Mouse (Mus musculus) neural tube, embryonic 12.5 days (tissue): ENCODE results near the gene Lst1. TPM values are rescaled to one million over a fixed set of nuclear protein-coding genes. Genes with fewer than 3 reads are reported as not detected.

Experiments
- ATAC-seq: fragments of 200-750 bp; cut with Nextera tagmentation; 2 replicates; pipeline ENCODE4 v1.8.0; 2017; ENCODE audit warnings: low read depth, mild to moderate bottlenecking, moderate TSS enrichment, moderate library complexity; ENCODE audit not compliant: low FRiP score
- H3K27ac ChIP-seq: fragments of 300-500 bp; sonication (generic); 2 replicates; pipeline ENCODE4 v1.5.1; 2016
- H3K27me3 ChIP-seq: fragments of 300-500 bp; sonication (generic); replicated peaks from 2 replicates; pipeline ENCODE4 v1.6.1; 2016; ENCODE audit warnings: mild to moderate bottlenecking
- H3K36me3 ChIP-seq: fragments of 300-500 bp; sonication (generic); 2 replicates; pipeline ENCODE4 v1.6.1; 2016; ENCODE audit warnings: mild to moderate bottlenecking
- H3K4me1 ChIP-seq: fragments of 300-500 bp; sonication (generic); 2 replicates; pipeline ENCODE4 v1.6.1; 2016
- H3K4me2 ChIP-seq: fragments of 300-500 bp; sonication (generic); replicated peaks from 2 replicates; pipeline ENCODE4 v1.6.1; 2016; ENCODE audit warnings: mild to moderate bottlenecking
- H3K4me3 ChIP-seq: fragments of 300-500 bp; sonication (generic); 2 replicates; pipeline ENCODE4 v1.5.1; 2016
- H3K9ac ChIP-seq: fragments of 300-500 bp; sonication (generic); 2 replicates; pipeline ENCODE4 v1.6.1; 2016; ENCODE audit warnings: mild to moderate bottlenecking
- H3K9me3 ChIP-seq: fragments of 300-500 bp; sonication (generic); 2 replicates; pipeline ENCODE4 v1.6.1; 2016; ENCODE audit warnings: mild to moderate bottlenecking
- WGBS: fragments of 180-500 bp; shearing (Covaris S2); methylation state at CpG from one replicate; pipeline ENCODE4 v1.1.7; 2016; 5-methylcytosine and 5-hydroxymethylcytosine counted together
- polyA plus RNA-seq: library from polyadenylated mRNA; unstranded; fragments of >200 nt; fragmentation: Nextera tagmentation; extraction: Ambion mirVana; gene quantifications from 2 replicates; pipeline ENCODE4 v1.2.1, GENCODE M21; 2016

The Lst1 gene
- polyA plus RNA-seq, 1 experiment from 2014 or later = 6.8 TPM

DNA sequence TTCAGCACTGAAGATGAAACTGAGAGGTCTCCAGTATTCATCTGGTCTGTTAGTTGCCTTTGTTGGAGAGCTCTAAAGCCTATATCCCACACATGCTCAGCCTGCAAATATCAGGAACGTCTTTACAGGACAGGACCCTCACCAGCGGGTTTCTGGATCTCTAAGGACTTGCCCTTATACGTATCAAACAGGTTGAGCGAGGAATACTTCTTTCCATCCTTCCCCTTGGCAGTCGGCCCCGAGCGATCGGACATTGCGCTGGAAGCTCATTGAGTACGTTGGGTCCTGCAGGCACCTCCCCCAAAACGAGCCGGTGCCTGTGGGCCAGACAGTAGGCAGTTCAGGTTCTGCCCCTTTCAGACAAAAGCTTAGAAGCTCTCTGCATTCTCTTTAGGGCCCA is 25.5 kb downstream of the Lst1 start:
- Histone ChIP-seq H3K4me3 (peak overlapping the region; percentile 99), H3K4me2 (peak overlapping the region; percentile 92), H3K9me3 (no peaks in the 10 kb centered on the region), H3K27ac (no peak overlapping the region), H3K9ac (peak overlapping the region; percentile 100), H3K27me3 (no peaks in the 10 kb centered on the region), H3K36me3 (peaks cover 44% of the 10 kb centered on the region), H3K4me1 (peaks cover 30% of the 10 kb centered on the region)
- ATAC-seq = no peak
- 69% methylated on average over 12 of the region's 12 CpGs for WGBS

- Histone ChIP-seq H3K9ac (peak overlapping the region; percentile 100; the same call in 1 of the 2 replicates), H3K4me2 (peak overlapping the region; percentile 92), H3K36me3 (peaks cover 50% of the 10 kb centered on the region), H3K4me3 (peak overlapping the region; percentile 99), H3K27me3 (no peaks in the 10 kb centered on the region), H3K9me3 (no peaks in the 10 kb centered on the region), H3K4me1 (peaks cover 30% of the 10 kb centered on the region), H3K27ac (no peak overlapping the region)
- WGBS = 84% methylated on average over 14 of the region's 14 CpGs
- ATAC-seq = no peak
Observed at GRCm38 (mm10) chr17:35162121-35162520, 26.1 kb downstream of the Lst1 start.

DNA sequence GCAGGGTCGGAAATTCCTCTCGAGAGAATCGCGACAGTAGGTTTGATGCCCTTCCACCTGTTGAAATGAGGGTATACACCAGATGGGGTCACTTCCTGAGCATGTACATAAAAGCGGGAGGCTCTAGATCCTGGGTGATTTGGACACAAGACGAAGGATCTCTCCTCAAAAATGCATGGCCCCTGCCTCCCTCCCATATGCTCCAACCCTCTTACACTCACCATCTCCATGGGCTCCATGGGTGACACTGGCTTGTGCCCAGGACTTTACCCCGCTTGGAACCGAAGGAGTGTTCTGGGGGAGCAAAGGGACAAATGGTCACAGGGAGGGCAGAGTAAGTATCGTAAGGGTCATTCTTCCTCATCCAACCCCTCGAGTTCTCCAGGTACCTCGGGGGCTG is 26.8 kb downstream of the Lst1 start:
- Histone ChIP-seq H3K4me3 (no peak overlapping the region), H3K27me3 (no peaks in the 10 kb centered on the region), H3K27ac (no peak overlapping the region), H3K4me2 (peak overlapping the region; percentile 92; the same call in 1 of the 2 replicates), H3K9ac (0 out of 2 replicates have a peak overlapping the region, but pooled peaks have one; percentile 100), H3K9me3 (no peaks in the 10 kb centered on the region), H3K4me1 (peaks cover 29% of the 10 kb centered on the region), H3K36me3 (peaks cover 57% of the 10 kb centered on the region)
- 83% methylated on average over 11 of the region's 11 CpGs for WGBS
- no peak for ATAC-seq

DNA sequence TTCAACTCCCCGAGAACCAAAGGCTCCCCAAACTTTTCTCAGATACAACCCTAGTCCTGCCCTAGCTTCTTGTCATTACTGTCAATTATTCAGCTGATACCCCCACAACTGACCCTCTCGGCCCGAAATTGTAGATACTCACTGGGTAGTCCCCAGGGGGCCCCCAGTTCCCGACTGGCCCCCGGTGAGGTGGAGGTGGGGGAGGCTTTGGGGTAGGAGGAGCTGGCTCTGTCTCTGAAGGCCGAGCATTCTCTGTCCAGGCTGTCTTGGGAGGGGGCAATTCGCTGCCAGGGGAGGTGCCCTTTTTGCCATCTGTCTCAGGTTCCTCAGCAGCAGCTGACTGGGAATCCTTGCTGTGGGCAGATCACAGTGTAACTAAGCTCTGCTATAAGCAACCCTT is 28.6 kb downstream of the Lst1 start:
- no peak overlapping the region for H3K4me3 ChIP-seq
- ATAC-seq = no peak
- no peaks in the 10 kb centered on the region for H3K27me3 ChIP-seq
- H3K4me1 ChIP-seq = peaks cover 21% of the 10 kb centered on the region
- peaks cover 75% of the 10 kb centered on the region for H3K36me3 ChIP-seq
- no peak overlapping the region for H3K4me2 ChIP-seq
- WGBS = 88% methylated on average over 7 of the region's 7 CpGs
- no peak overlapping the region for H3K9ac ChIP-seq
- no peaks in the 10 kb centered on the region for H3K9me3 ChIP-seq
- H3K27ac ChIP-seq = no peak overlapping the region

DNA sequence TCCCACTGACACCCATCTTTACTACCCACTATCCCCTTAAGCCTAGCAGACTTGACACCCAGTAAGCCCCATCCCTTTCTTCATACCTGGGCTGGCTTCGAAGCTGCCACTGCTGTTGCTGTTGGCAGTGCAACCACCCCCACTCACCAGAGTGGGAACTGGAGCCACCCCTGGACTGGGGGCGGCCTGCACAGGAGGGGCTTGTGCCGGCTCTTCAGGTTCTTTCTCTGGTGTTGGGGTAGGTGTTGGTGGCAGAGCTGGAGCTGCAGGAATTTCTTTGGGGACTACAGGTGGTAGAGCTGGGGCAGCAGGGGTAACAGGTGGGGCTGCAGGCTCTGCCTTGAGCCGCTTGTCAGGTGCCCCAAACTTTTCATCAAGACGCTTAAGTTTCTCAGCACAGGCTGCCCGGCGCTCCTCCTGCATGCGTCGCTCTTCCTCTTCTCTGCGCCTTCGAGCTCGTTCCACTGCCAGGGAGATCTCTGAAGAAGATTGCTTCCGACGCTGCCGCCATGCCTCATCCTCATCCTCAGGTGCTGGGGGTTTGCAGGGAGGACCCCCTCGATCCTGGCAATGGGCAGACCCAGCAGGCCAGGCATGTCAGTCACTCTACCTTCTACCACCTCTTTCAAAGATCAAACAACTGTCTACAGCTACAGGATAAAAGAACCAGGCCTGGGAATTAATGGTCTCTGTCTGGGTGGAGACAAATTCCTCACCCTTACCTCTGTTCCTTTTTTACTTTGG is 29.2 kb downstream of the Lst1 start:
- no peaks in the 10 kb centered on the region for H3K27me3 ChIP-seq
- H3K4me2 ChIP-seq = no peak overlapping the region
- H3K4me1 ChIP-seq = peaks cover 21% of the 10 kb centered on the region
- peaks cover 81% of the 10 kb centered on the region for H3K36me3 ChIP-seq
- H3K4me3 ChIP-seq = no peak overlapping the region
- 95% methylated on average over 16 of the region's 16 CpGs for WGBS
- H3K9ac ChIP-seq = no peak overlapping the region
- no peak overlapping the region for H3K27ac ChIP-seq
- H3K9me3 ChIP-seq = no peaks in the 10 kb centered on the region
- ATAC-seq = no peak

- H3K4me1 ChIP-seq = peaks cover 13% of the 10 kb centered on the region
- 94% methylated on average over 8 of the region's 8 CpGs for WGBS
- no peak overlapping the region for H3K27ac ChIP-seq
- H3K36me3 ChIP-seq = peaks cover 94% of the 10 kb centered on the region
- H3K27me3 ChIP-seq = no peaks in the 10 kb centered on the region
- ATAC-seq = no peak
- H3K4me3 ChIP-seq = no peak overlapping the region
- no peak overlapping the region for H3K9ac ChIP-seq
- no peaks in the 10 kb centered on the region for H3K9me3 ChIP-seq
- H3K4me2 ChIP-seq = no peak overlapping the region
Observed at GRCm38 (mm10) chr17:35157661-35158175, 30.5 kb downstream of the Lst1 start.

DNA sequence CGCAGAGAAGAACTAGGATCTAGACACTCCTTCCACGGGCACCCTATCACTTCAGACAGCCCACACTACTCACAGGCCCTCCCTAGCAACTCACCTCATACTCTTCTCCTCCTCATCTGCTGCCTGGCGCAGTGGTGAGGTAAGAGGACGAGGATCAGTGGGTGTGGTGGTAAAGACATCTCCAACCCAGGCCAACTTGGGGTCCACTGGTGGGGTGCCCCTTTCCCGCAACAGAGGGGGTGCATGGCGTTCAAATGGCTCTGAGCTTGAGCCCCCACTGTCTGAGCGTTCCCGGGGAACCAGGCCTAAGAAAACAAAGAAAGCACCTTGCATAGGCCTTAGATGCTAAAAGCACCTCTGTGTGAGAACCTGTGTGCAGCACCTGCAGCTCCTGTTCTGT is 31.0 kb downstream of the Lst1 start:
- H3K4me3 ChIP-seq = no peak overlapping the region
- no peaks in the 10 kb centered on the region for H3K27me3 ChIP-seq
- ATAC-seq = no peak
- H3K4me1 ChIP-seq = peaks cover 8% of the 10 kb centered on the region
- no peak overlapping the region for H3K4me2 ChIP-seq
- no peak overlapping the region for H3K27ac ChIP-seq
- H3K9me3 ChIP-seq = no peaks in the 10 kb centered on the region
- peaks cover 99% of the 10 kb centered on the region for H3K36me3 ChIP-seq
- 95% methylated on average over 8 of the region's 8 CpGs for WGBS
- H3K9ac ChIP-seq = no peak overlapping the region

DNA sequence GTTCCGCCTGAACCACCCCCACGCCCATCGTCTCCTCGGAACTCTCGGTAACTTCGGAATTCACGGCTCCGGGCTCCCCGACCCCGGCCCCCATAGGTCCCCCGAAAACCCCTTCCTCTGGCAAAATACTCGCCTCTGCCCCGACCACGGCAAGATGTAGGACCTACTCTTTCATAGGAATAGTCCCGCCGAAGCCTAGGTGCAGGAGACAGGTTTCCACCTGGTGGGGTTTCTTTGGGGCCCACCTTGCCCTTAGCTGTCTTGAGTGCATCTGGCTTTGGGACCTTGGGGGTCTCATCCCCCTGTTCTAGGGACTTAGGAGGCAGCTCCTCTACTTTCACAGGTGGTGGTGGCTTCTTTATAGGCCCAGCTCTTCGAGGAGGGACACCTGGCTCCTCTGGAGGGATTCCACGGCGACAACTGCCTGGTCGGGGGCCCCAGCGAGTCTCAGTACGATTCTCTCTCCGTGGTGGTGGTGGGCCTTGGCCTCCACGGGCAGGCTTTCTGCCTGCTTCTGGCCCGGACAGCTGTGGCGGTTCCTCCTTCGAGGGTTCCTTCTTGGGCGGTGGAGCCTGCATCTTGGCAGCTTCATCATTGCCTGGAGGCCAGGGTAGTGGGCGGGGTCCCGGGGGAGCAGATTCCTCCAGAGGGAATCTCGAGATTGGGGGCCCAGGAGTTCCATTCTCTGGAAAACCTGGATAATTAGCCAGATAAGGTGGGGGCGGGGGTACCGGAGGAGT is 31.6 kb downstream of the Lst1 start:
- 91% methylated on average over 33 of the region's 33 CpGs for WGBS
- 0 out of 2 replicates have a peak, but pooled peaks cover 3% of the 10 kb centered on the region for H3K4me1 ChIP-seq
- H3K27me3 ChIP-seq = no peaks in the 10 kb centered on the region
- H3K9ac ChIP-seq = no peak overlapping the region
- H3K36me3 ChIP-seq = peaks cover 100% of the 10 kb centered on the region
- no peak overlapping the region for H3K4me2 ChIP-seq
- no peaks in the 10 kb centered on the region for H3K9me3 ChIP-seq
- no peak overlapping the region for H3K27ac ChIP-seq
- no peak overlapping the region for H3K4me3 ChIP-seq
- no peak for ATAC-seq

- Histone ChIP-seq H3K4me2 (no peak overlapping the region), H3K4me1 (no peaks in the 10 kb centered on the region), H3K9ac (no peak overlapping the region), H3K9me3 (no peaks in the 10 kb centered on the region), H3K36me3 (peaks cover 98% of the 10 kb centered on the region), H3K27me3 (no peaks in the 10 kb centered on the region), H3K4me3 (no peak overlapping the region), H3K27ac (no peak overlapping the region)
- WGBS = 92% methylated on average over 12 of the region's 12 CpGs
- ATAC-seq = no peak
Observed at GRCm38 (mm10) chr17:35155451-35155850, 32.8 kb downstream of the Lst1 start.

DNA sequence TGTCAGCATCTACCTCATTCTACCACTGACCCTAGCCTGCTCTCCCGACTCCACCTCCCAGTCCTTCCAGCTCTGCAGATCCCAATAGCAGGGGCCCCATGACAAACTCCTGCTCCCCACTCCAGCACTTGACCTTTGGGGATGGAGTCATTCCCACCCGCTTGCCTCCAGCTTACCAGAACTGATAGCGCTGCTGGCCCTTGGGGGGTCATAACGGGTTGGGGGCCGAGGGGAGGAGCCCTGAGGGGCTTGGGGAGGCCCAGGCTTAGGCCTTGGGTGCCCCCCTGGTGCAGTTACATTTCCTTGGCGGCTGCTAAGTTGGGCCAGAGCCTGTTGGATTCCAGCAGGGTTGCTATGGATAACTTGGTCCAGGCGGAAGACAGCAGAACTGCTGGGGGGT is 33.6 kb downstream of the Lst1 start:
- Histone ChIP-seq H3K4me2 (no peak overlapping the region), H3K27ac (no peak overlapping the region), H3K4me1 (no peaks in the 10 kb centered on the region), H3K9ac (no peak overlapping the region), H3K36me3 (peaks cover 98% of the 10 kb centered on the region), H3K27me3 (no peaks in the 10 kb centered on the region), H3K9me3 (no peaks in the 10 kb centered on the region), H3K4me3 (no peak overlapping the region)
- 77% methylated on average over 7 of the region's 7 CpGs for WGBS
- no peak for ATAC-seq

- Histone ChIP-seq H3K4me3 (no peak overlapping the region), H3K9me3 (no peaks in the 10 kb centered on the region), H3K36me3 (peaks cover 98% of the 10 kb centered on the region), H3K27me3 (no peaks in the 10 kb centered on the region), H3K4me2 (no peak overlapping the region), H3K4me1 (no peaks in the 10 kb centered on the region), H3K9ac (no peak overlapping the region), H3K27ac (no peak overlapping the region)
- WGBS = 87% methylated on average over 4 of the region's 4 CpGs
- no peak for ATAC-seq
Observed at GRCm38 (mm10) chr17:35153931-35154330, 34.3 kb downstream of the Lst1 start.

GRCm38 (mm10) chr17:35153077-35153476 is 35.2 kb downstream of the Lst1 start:
- Histone ChIP-seq H3K4me3 (no peak overlapping the region), H3K4me1 (no peaks in the 10 kb centered on the region), H3K36me3 (peaks cover 98% of the 10 kb centered on the region), H3K27me3 (no peaks in the 10 kb centered on the region), H3K9ac (no peak overlapping the region), H3K9me3 (no peaks in the 10 kb centered on the region), H3K4me2 (no peak overlapping the region), H3K27ac (no peak overlapping the region)
- no peak for ATAC-seq
- 97% methylated on average over 9 of the region's 9 CpGs for WGBS
